Mouse (Mus musculus) brain, embryonic 18.5 days (tissue): ENCODE results near the gene Ang2.

Experiments used
- DNase-seq: peaks from one replicate; pipeline ENCODE4 v3.0.0-alpha.2; 2012; ENCODE audit warnings: low read depth, low spot score

Ang2 gene

DNA sequence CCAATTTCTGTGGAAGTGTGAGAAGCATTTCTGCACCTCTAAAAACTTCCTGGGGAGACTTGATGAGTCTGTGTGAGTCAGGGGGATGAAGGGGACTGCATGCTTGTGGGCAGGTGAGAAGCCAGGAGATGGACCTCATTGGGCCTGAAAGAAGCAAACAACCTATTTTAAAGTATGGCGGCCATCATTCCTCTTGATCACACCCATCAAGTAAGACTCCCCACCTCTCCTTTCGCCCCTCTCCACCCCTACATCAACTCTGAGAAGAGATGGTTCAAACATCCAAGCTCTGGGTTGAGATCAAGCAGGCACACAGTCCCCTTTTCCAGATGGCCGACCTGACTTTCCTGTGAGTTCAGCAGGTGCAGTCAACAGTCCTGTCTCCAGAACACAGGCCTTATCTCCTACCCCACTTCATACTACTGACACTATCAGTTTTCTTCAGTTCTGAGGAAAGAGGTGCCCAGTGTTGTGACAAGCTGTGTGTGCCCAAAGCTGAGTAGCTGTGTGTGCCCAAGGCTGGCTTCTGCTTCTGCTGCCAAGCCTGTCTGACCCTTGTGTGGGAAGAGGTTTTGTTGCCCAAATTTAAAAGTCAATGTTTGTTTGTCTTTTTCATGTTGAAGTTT lies 48.6 kb downstream of the Ang2 start:
- no peak for DNase-seq

DNA sequence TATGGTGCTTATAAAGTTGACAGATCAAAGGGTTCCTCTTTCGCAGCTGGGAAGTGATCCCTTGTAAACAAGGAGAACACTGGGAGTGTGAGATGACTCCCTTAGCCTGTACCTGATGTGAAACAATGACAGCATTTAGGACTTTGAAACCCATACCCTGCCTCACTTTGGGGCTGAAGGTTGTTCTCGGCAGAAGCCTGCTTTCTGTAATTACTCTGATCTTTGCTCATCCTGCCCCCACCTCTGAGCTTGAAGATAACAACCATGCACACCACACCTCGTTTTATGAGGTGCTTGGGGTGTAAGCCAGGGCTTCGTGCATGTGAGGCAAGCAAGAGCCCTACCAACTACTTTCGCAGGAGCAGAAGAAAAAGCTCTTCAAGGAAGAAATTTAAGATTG lies 49.8 kb downstream of the Ang2 start:
- no peak for DNase-seq

DNA sequence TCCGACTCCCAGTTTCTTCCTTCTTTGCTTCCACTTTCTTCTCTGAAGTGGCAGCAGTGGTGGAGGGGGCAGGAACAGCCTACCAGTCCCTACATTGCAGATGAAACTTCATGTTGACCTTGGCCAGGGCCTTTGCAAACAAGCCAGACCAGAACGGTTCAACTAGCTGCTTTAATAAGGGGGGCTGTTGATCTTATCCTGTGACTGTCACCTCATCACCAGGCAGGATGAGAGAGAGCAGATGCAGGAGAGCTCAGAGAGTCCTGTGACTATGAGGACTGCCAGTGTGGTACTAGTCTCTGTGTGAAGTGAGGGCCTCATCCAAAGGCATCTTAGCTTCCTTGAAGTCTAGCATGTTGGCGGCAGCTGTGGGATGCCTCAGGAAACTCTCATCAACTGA lies 50.9 kb downstream of the Ang2 start:
- DNase-seq = no peak

DNA sequence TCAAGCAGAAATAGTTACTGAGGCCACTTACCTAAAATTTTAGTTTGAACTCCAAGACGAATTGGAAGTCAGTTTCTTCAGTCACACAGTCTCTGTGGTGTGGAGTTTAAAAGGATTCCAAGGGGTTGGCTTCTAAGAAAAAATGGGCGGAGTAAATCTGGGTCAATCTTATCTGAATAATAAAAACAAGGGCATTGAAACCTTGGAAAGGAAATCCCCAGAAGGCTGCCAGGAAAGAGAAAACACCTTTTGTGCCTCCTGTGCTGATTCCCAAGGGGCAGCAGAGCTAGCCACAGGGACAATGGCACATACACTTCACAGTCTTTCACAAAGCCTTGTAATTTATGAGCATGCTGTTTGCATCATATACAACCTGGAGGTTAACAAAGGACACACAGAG lies 52.3 kb downstream of the Ang2 start, which contains the start of gene Rnase1:
Rnase1 (minus strand) TSS at position 101 of the 400 bp plus-strand sequence.
- no peak for DNase-seq

DNA sequence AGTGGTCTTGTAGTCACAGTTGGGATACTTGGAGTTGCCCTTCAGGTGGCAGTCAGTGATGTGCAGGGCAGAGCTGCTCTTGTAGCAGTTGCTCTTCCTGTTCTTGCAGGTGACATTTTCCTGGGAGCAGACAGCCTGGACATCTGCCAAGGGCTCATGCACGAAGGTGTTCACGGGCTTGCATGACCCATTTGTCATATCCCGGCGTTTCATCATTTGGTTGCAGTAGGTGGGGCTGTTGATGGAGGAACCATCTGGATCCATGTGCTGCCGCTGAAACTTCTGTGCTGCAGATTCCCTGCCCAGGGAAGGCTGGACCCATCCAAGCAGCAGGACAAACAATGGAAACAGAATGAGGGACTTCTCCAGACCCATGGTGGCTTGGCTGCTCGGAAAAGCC lies 53.4 kb downstream of the Ang2 start:
- DNase-seq = no peak
